Mouse (Mus musculus) spleen, postnatal 36 days (tissue): ENCODE data around the gene Wnt6.
A peak's percentile ranks its signal among the peaks of the same experiment; 100 is the strongest.
"Not testable (repeated sequence)": the region's sequence is repeated elsewhere in the genome, so short reads cannot be mapped to it uniquely, and the experiment has no call there.

Experiments used
- DNase-seq, 2 experiments: peaks; one replicate each; pipeline ENCODE4 v3.0.0; 2022; ENCODE audit warnings: low spot score in 2 of 2, mixed read lengths in 1 of 2

Gene Wnt6

DNA sequence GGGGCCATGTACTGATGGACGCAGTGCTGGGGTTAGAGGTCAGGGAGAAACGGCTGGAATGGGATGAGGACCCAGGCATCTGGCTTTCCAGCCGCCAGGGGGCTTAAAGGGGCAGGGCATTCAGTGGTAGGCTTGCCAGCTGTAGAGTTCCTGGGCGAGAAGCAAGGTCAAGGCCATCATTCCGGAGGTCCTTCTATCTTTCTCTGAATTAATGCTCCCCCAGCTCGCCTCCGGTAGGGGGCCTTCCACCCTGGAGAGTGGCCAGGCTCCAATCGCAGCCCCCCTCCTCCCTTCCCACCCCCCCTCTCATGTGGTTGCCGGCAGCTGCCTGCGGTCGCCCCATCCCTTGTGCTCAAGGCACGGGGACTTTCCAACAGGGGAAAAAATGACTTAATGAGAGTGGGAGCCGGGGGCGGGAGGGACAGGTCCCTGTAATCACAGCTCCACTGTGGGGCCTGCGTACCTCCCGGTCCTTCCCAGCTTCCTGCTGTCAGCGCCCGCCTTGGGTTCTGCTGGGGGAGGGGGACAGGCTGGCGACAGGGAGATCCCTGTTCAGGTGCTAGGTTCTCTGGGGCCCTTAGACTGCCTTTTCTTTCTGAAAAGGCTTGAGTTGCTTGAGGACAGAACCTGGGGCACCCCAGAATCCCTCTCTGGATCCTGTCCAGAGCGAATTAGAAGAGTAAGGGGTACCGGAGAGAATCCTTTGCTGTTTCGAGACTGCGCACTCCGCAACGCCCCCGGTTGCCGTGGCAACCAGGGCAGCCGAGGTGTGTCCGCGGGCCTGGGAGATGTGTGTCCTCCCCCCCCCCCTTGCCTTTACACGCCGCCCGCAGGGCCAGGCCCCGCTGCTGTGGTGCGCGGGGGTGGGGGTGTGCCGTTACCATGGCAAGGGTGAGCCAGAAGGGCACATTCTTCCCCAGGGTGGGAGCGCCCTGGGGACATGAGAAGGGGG, 34.9 kb downstream of the Wnt6 start:
- peak; percentile 56 to 59 for DNase-seq

GRCm38 (mm10) chr1:74807551-74808071, 35.9 kb downstream of the Wnt6 start:
- DNase-seq: no peak

GRCm38 (mm10) chr1:74808078-74808477, 36.4 kb downstream of the Wnt6 start:
- DNase-seq: peak; percentile 79 to 80

DNA sequence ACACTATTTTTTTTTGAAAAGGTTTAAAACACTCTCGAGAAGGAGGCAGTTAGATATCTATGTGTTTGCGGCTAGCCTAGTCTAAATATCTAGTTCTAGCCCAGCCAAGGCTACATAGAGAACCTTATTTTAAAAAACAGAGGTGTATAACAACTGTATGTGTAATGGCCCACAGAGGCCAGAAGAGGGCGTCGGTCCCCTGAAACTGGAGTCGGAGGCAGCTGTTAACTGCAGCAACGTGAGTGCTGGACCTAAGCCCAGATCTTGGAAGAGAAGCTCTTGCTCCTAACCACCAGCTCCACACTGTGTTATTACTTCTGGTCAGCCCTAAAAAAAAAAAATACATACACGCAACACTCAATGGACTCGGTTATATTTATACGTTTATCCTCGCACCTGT, 37.3 kb downstream of the Wnt6 start:
- no peak for DNase-seq

GRCm38 (mm10) chr1:74814931-74815647, 43.4 kb downstream of the Wnt6 start:
- no peak for DNase-seq

- not testable (repeated sequence) for DNase-seq
These were observed 44.3 kb downstream of the Wnt6 start for GRCm38 (mm10) chr1:74815965-74816364.

DNA sequence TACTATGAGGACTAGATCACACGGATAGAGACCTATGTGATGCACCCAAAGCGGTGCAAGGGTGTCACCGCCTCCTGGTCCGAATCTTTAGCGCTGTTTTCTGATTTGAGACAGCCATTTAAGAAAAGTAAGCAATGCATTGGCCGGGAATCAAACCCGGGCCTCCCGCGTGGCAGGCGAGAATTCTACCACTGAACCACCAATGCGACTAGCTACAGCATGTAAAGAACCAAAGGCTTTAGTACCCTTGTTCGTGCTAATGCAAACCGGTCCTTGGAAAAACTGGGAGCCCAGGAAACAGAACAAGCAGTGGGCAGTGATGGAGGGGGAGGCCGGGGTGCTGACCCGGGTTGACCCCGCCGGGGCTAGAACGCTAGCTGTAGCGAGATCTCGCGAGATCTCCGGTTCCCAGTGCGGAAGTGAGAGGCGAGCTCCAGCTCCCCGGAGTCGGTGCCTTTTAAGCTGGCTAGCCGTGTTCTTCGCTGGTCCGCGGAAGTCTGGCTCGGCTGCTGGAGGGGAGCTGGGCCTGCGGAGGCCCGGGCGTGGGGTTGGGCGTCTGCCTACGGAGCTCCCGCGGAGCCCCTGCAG, 45.0 kb downstream of the Wnt6 start:
- DNase-seq: peak; percentile 87 to 88

GRCm38 (mm10) chr1:74817219-74817618, 45.5 kb downstream of the Wnt6 start:
- DNase-seq: no peak

DNA sequence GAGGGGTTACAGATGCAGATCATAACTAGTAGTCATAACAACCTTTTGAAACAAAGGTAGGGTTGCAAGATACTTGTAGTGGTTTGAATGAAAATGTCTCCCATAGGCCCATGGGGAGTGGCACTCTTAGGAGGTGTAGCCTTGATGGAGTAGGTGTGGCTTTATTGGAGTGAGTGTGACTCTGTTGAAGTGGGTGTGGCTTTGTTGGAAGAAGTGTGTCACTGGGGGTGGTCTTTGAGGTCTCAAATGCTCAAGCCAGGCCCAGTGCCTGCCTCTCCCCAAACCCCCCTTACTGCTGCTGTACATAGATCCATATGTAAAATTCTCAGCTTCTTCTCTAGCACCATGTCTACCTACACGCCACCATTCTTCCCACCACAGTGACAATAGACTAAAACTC, 46.8 kb downstream of the Wnt6 start:
- no peak for DNase-seq

DNA sequence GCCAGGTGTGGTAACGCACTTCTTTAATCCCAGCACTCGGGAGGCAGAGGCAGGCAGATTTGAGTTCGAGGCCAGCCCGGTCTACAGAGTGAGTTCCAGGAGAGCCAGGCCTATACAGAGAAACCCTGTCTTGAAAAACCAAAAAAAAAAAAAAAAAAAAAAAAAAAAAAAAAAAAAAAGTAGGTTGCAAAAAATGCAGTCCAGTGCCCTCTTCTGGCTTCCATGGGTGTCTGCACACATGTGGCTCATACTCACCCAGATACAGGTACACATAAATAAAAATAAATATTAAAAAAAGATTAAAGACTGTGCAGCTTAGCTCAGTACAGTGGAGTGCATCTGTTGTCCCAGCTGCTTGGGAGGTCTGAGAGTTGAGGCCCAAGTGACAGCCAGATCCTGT, 51.9 kb downstream of the Wnt6 start:
- not testable (repeated sequence) for DNase-seq

GRCm38 (mm10) chr1:74824518-74825302, 53.0 kb downstream of the Wnt6 start:
- DNase-seq: no peak

- no peak for DNase-seq
These were observed 58.4 kb downstream of the Wnt6 start for GRCm38 (mm10) chr1:74830061-74830460.

DNA sequence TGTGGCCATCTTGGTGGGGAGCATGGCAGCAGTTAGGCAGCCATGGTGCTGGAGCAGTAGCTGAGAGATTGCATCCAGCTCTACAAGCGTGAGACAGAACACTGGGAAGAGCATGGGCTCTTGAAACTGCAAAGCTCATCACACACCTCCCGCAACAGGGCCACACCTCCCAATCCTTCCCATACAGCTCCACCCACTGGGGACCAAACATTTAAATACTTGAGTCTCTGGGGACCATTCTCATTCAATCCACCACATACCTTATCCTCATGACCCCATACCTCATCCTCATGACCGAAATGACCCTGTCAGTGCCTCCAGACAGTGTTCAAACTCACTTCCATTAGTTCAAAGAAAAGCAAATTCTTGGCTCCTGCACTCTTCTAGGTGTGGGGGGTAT, 61.6 kb downstream of the Wnt6 start:
- no peak for DNase-seq
